19 mouse cellular contexts compared by ENCODE assay signal in the genomic region with DNA sequence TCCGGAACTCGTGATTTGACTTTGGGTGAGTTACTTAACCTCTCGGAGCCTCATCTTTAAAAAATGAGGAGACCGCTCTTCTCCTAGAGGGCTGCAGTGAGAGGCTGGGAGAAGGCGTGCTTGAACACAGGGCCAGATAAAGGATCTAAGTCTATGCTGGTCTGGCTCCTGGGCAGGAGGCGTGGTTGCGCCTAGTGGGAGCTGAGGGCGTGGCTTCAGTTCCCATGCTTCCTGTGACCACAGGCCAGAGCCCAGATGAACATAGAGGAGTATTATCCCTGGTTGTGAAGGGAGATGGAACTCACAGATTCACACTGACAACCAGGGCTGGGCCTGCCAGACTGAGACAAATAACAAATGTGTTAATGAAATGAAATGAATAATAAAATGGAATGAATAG. TPM values are rescaled to one million over a fixed set of nuclear protein-coding genes. Genes with fewer than 3 reads are reported as not detected.
DNase-seq lines count a peak whose midpoint lies in the region; ATAC-seq and TF ChIP-seq lines count a peak whose summit lies in the region.
"Had no signal": no experiment of that assay in that cellular context is flagged by ENCODE, and none has a peak within 500 bp of the region (broad histone marks: within the 10 kb centered on the region; RNA-seq: fewer than 3 reads in every experiment).

No protein-coding gene starts in this region.

- no peak for ATAC-seq in midbrain, embryonic 14.5 days (ENCODE audit: low FRiP score, low TSS enrichment)
- ATAC-seq: forebrain, embryonic 13.5 days; forebrain, embryonic 15.5 days; forebrain, postnatal 0 days had no signal

- H3K9ac ChIP-seq in midbrain, embryonic 14.5 days (replicated peaks; ENCODE audit: low read length): no peak overlapping the region
- H3K9ac ChIP-seq: embryonic facial prominence, embryonic 12.5 days; forebrain, embryonic 13.5 days; forebrain, embryonic 15.5 days; forebrain, postnatal 0 days had no signal

- no peaks in the 10 kb centered on the region for H3K27me3 ChIP-seq in testis, adult 2 months (ENCODE audit: control insufficient read depth, insufficient read depth, low read length)
- no peaks in the 10 kb centered on the region for H3K27me3 ChIP-seq in midbrain, embryonic 14.5 days (ENCODE audit: control insufficient read depth, insufficient read depth, low read length)
- H3K27me3 ChIP-seq: embryonic facial prominence, embryonic 12.5 days; forebrain, embryonic 13.5 days; forebrain, embryonic 15.5 days had no signal

- no peak for TF ChIP-seq CTCF in testis, adult 2 months (IDR thresholded peaks at IDR 0.05; ENCODE audit: control insufficient read depth, insufficient read depth, insufficient replicate concordance, low read depth, low read length)

- H3K4me3 ChIP-seq in testis, adult 2 months (ENCODE audit: control insufficient read depth, low read depth, low read length): peak overlapping the region; percentile 1; the same call in 1 of the 2 replicates
- no peak overlapping the region for H3K4me3 ChIP-seq in midbrain, embryonic 14.5 days (replicated peaks; ENCODE audit: low read depth, low read length)
- H3K4me3 ChIP-seq: embryonic facial prominence, embryonic 10.5 days; embryonic facial prominence, embryonic 12.5 days; forebrain, embryonic 13.5 days; forebrain, embryonic 15.5 days had no signal

- no peak for TF ChIP-seq POLR2A in testis, adult 2 months (IDR thresholded peaks at IDR 0.05; ENCODE audit: control insufficient read depth, low read depth, low read length)

- no peak overlapping the region for H3K4me2 ChIP-seq in midbrain, embryonic 14.5 days (ENCODE audit: low read length)
- H3K4me2 ChIP-seq: embryonic facial prominence, embryonic 12.5 days; forebrain, embryonic 13.5 days; forebrain, embryonic 15.5 days had no signal

- 0 out of 2 replicates have a peak, but pooled peaks cover 6% of the 10 kb centered on the region for H3K9me3 ChIP-seq in midbrain, embryonic 14.5 days (ENCODE audit: control insufficient read depth, low read length)
- H3K9me3 ChIP-seq: forebrain, embryonic 15.5 days had no signal

- no peak overlapping the region for H3K27ac ChIP-seq in testis, adult 2 months (ENCODE audit: control insufficient read depth, insufficient read depth, low read depth, low read length)
- H3K27ac ChIP-seq in midbrain, embryonic 14.5 days (replicated peaks; ENCODE audit: low read depth, low read length): no peak overlapping the region
- H3K27ac ChIP-seq: embryonic facial prominence, embryonic 10.5 days; embryonic facial prominence, embryonic 12.5 days; forebrain, embryonic 13.5 days; forebrain, embryonic 15.5 days had no signal

- no peaks in the 10 kb centered on the region for H3K36me3 ChIP-seq in testis, adult 2 months (ENCODE audit: control insufficient read depth, insufficient read depth, low read length)
- no peaks in the 10 kb centered on the region for H3K36me3 ChIP-seq in midbrain, embryonic 14.5 days (ENCODE audit: control insufficient read depth, insufficient read depth, low read length)
- H3K36me3 ChIP-seq: embryonic facial prominence, embryonic 10.5 days; embryonic facial prominence, embryonic 12.5 days; forebrain, embryonic 15.5 days had no signal

- DNase-seq in testis, postnatal 10 days (ENCODE audit: low spot score): no peak
- DNase-seq in ES-CJ7 (ENCODE audit: low read depth, low spot score) (peak; percentile 74), ZHBTc4 (ENCODE audit: low read depth, low spot score) (peak; percentile 88)
- DNase-seq in adrenal gland, postnatal 25 days: no peak
- DNase-seq in midbrain, embryonic 14.5 days: no peak
- DNase-seq: adrenal gland, adult 2 months; adrenal gland, postnatal 10 days; adrenal gland, postnatal 36 days; cerebellum, adult 11-12 months; cerebellum, adult 2 months; cerebellum, adult 9-10 months; cerebellum, postnatal 10 days; cerebellum, postnatal 25 days; forebrain, postnatal 0 days had no signal

- peaks cover 5% of the 10 kb centered on the region for H3K4me1 ChIP-seq in testis, adult 2 months (ENCODE audit: control insufficient read depth, insufficient read depth, low read length)
- H3K4me1 ChIP-seq in midbrain, embryonic 14.5 days (ENCODE audit: control insufficient read depth, insufficient read depth, low read length): no peaks in the 10 kb centered on the region
- H3K4me1 ChIP-seq: embryonic facial prominence, embryonic 10.5 days; embryonic facial prominence, embryonic 12.5 days; forebrain, embryonic 13.5 days; forebrain, embryonic 15.5 days had no signal

- WGBS in midbrain, embryonic 14.5 days: 93% methylated on average over 8 of the region's 8 CpGs

RNA-seq across cellular contexts. Expression of a gene that starts 41.4 kb away (rescaled TPM):
- polyA plus RNA-seq in testis, adult 2 months (2012; rRNA removed): 38.1 and 41.7 TPM in 2 replicates
- 209 and 246 TPM in 2 replicates for total RNA-seq in adrenal gland, postnatal 25 days (2021)
- polyA plus RNA-seq in midbrain, embryonic 14.5 days (2014; fragmentation: Nextera tagmentation; extraction: Ambion mirVana): 491 and 555 TPM in 2 replicates

Comparison
In these comparisons a context has a peak if more than half of its experiments do, and no peak if none do; other contexts are left out.
1. DNase-seq: peak in ES-CJ7 (single experiment) and ZHBTc4 (single experiment); none in testis, postnatal 10 days (single experiment), adrenal gland, postnatal 25 days (single experiment) and midbrain, embryonic 14.5 days (single experiment).
2. RNA of a gene that starts 41.4 kb away (polyA plus RNA-seq): 491 to 555 TPM in midbrain, embryonic 14.5 days; 38.1 to 41.7 TPM in testis, adult 2 months; every median in the first group is over 10 times any median in the second.